In genomic region chr2:62360872-62361271, GRCm38 (mm10) we compare ENCODE assay signal across 18 mouse cellular contexts. TPM values are rescaled to one million over a fixed set of nuclear protein-coding genes. Genes with fewer than 3 reads are reported as not detected.
"Had no signal": no experiment of that assay in that cellular context is flagged by ENCODE, and none has a peak within 500 bp of the region (broad histone marks: within the 10 kb centered on the region; RNA-seq: fewer than 3 reads in every experiment).

No protein-coding gene starts in this region.

- DNase-seq: lung, embryonic 14.5 days; lung, postnatal 10 days; lung, postnatal 4 days; midbrain, embryonic 14.5 days; retina, postnatal 1 day; right cerebral cortex, adult 18-20 months; right cerebral cortex, postnatal 25 days; right cerebral cortex, postnatal 4 days; spleen, adult 18-20 months; thymus, adult 18-20 months; thymus, postnatal 14 days; thymus, postnatal 36 days had no signal

- H3K9me3 ChIP-seq: midbrain, embryonic 10.5 days; midbrain, embryonic 12.5 days; neural tube, embryonic 13.5 days; neural tube, embryonic 15.5 days had no signal

- H3K4me3 ChIP-seq: midbrain, embryonic 10.5 days; midbrain, embryonic 12.5 days; myocyte; neural tube, embryonic 13.5 days; neural tube, embryonic 15.5 days had no signal

- H3K27ac ChIP-seq: midbrain, embryonic 10.5 days; midbrain, embryonic 12.5 days; neural tube, embryonic 13.5 days; neural tube, embryonic 15.5 days had no signal

- H3K4me2 ChIP-seq: lung, embryonic 14.5 days; midbrain, embryonic 12.5 days; neural tube, embryonic 13.5 days; neural tube, embryonic 15.5 days had no signal

- H3K4me1 ChIP-seq: midbrain, embryonic 10.5 days; neural tube, embryonic 13.5 days; neural tube, embryonic 15.5 days had no signal

- ATAC-seq: midbrain, embryonic 16.5 days had no signal

- H3K9ac ChIP-seq: lung, embryonic 14.5 days; midbrain, embryonic 12.5 days; neural tube, embryonic 13.5 days; neural tube, embryonic 15.5 days had no signal

- H3K27me3 ChIP-seq: midbrain, embryonic 12.5 days; neural tube, embryonic 13.5 days; neural tube, embryonic 15.5 days had no signal

- H3K36me3 ChIP-seq: midbrain, embryonic 10.5 days; midbrain, embryonic 12.5 days; neural tube, embryonic 13.5 days; neural tube, embryonic 15.5 days had no signal

RNA-seq across cellular contexts. Expression of gene Dpp4, which starts 51.2 kb away (rescaled TPM):
- polyA plus RNA-seq: myocyte had no signal
